Mouse (Mus musculus): Measurements from ENCODE around the gene Coro7. TPM values are rescaled to one million over a fixed set of nuclear protein-coding genes. Genes with fewer than 3 reads are reported as not detected.
A peak's percentile ranks its signal among the peaks of the same experiment; 100 is the strongest.

Gene Coro7
- total and polyA plus RNA-seq, 2 experiments: 6.1 to 22.7 TPM

DNA sequence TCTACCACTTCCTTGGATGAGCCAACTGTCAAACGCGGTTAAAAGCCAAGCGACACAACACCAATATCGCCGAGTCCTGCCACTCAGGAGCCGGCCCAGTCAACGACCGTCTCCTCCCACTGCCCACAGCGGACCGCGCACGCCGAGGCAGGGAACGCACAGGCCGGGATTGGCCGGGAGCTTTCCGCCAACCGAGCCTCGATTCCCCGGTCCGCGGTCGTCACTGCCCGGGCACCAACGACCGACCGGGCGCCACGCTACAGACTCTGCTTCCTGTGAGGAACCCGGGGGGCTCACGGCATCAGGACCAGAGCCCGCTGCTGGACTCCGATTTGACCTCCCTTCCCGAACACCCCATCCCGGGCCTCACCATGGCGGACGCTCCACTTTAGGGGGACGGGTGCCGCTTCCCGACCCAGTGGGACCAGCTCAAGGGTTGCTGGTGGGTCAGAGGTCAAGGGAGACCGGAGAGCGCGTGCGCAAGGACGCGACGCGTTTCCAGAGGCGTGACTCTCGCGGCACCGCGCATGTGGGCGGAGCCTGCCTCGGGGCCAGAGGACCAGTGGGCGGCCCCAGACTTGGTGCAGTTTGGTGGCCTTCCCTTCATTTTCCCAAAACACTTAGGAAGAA is 55.0 kb downstream of the Coro7 start, which contains the start of gene Pam16:
Gene Pam16 (minus strand): TSS at position 508 of the 630 bp plus-strand sequence.
- Histone ChIP-seq H3K27me3 (ENCODE audit: control insufficient read depth, insufficient read depth, low read length) (no peaks in the 10 kb centered on the region), H3K36me3 (ENCODE audit: control insufficient read depth, insufficient read depth, low read length) (no peaks in the 10 kb centered on the region), H3K79me2 (ENCODE audit: control insufficient read depth, insufficient read depth, low read length) (peaks cover 25% of the 10 kb centered on the region), H3K4me1 (ENCODE audit: control insufficient read depth, insufficient read depth, low read length) (peaks cover 15% of the 10 kb centered on the region), H3K4me3 (ENCODE audit: insufficient read depth, low read depth, low read length) (peak within 1 kb of the TSS; percentile 82), H3K27ac (replicated peaks; ENCODE audit: insufficient read depth, low read depth, low read length) (peak within 1 kb of the TSS; percentile 87), H3K9ac (ENCODE audit: low read depth, low read length) (peak within 1 kb of the TSS; percentile 90)
- peak; percentile 80 for DNase-seq (ENCODE audit: extremely low read depth, low read depth, low spot score)
- TF ChIP-seq POLR2A (IDR thresholded peaks at IDR 0.05; ENCODE audit: extremely low read depth, insufficient read depth, low read length) (peak; percentile 63; the same call in 1 of the 2 replicates), CTCF (IDR thresholded peaks at IDR 0.05; ENCODE audit: low read depth, low read length) (no peak)
- WGBS: under 1% methylated on average over 56 of the region's 56 CpGs

DNA sequence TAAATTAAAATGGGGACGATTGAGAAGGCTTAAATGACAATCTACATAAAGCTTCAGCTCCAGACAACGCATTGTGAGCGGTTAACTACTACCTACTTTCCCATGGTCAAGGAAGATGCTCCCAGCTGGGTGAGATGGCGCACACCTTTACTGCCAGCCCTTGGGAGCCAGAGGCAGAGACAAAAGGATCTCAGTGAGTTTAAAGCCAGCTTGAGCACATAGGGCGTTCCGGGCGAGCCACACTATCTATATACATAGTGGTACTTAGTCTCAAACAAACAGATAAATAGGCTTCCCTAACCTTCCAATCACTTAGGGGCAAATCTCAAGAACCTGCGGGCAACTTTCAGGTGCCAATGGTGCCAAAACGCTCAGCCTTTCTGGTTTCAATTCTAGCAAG is 55.5 kb downstream of the Coro7 start:
- Histone ChIP-seq H3K27ac (replicated peaks; ENCODE audit: insufficient read depth, low read depth, low read length) (peak overlapping the region; percentile 87), H3K36me3 (ENCODE audit: control insufficient read depth, insufficient read depth, low read length) (no peaks in the 10 kb centered on the region), H3K4me1 (ENCODE audit: control insufficient read depth, insufficient read depth, low read length) (peaks cover 15% of the 10 kb centered on the region), H3K9ac (ENCODE audit: low read depth, low read length) (peak overlapping the region; percentile 90), H3K27me3 (ENCODE audit: control insufficient read depth, insufficient read depth, low read length) (no peaks in the 10 kb centered on the region), H3K79me2 (ENCODE audit: control insufficient read depth, insufficient read depth, low read length) (peaks cover 25% of the 10 kb centered on the region), H3K4me3 (ENCODE audit: insufficient read depth, low read depth, low read length) (peak overlapping the region; percentile 82)
- DNase-seq (ENCODE audit: extremely low read depth, low read depth, low spot score): no peak
- TF ChIP-seq CTCF (IDR thresholded peaks at IDR 0.05; ENCODE audit: low read depth, low read length) (no peak), POLR2A (IDR thresholded peaks at IDR 0.05; ENCODE audit: extremely low read depth, insufficient read depth, low read length) (no peak)
- WGBS: 11% methylated on average over 9 of the region's 9 CpGs

- Histone ChIP-seq H3K36me3 (ENCODE audit: control insufficient read depth, insufficient read depth, low read length) (peaks cover 2% of the 10 kb centered on the region; the same call in 1 of the 2 replicates), H3K4me3 (ENCODE audit: insufficient read depth, low read depth, low read length) (no peak overlapping the region), H3K9ac (ENCODE audit: low read depth, low read length) (no peak overlapping the region), H3K79me2 (ENCODE audit: control insufficient read depth, insufficient read depth, low read length) (peaks cover 7% of the 10 kb centered on the region; the same call in 1 of the 2 replicates), H3K27ac (replicated peaks; ENCODE audit: insufficient read depth, low read depth, low read length) (no peak overlapping the region), H3K4me1 (ENCODE audit: control insufficient read depth, insufficient read depth, low read length) (peaks cover 8% of the 10 kb centered on the region), H3K27me3 (ENCODE audit: control insufficient read depth, insufficient read depth, low read length) (no peaks in the 10 kb centered on the region)
- 84% methylated on average over 4 of the region's 4 CpGs for WGBS
- no peak for DNase-seq (ENCODE audit: extremely low read depth, low read depth, low spot score)
- no peak for TF ChIP-seq POLR2A (IDR thresholded peaks at IDR 0.05; ENCODE audit: extremely low read depth, insufficient read depth, low read length)
- no peak for TF ChIP-seq CTCF (IDR thresholded peaks at IDR 0.05; ENCODE audit: low read depth, low read length)
Observed at GRCm38 (mm10) chr16:4616829-4617228, 62.7 kb downstream of the Coro7 start.

DNA sequence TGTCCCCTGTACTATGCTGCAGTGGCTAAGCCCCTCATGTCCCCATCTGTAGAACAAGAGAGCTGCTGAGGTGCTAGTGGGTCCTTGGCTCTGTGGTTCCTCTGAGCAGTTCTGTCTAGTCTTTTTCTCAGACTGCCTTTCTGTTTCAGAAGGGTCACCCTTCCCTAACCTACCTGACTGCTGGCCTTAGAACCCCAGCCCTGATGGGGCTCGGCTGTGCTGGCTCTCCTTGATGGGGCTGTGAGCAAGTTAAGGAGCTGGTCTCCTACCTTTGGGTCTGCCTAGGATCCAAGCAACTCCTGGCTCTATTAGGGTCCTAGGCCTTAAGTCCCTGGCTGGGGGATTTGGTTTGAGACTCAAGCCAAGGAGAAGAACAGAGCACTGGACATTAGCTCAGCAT is 64.3 kb downstream of the Coro7 start:
- H3K36me3 ChIP-seq (ENCODE audit: control insufficient read depth, insufficient read depth, low read length): peaks cover 2% of the 10 kb centered on the region; the same call in 1 of the 2 replicates
- H3K9ac ChIP-seq (ENCODE audit: low read depth, low read length): no peak overlapping the region
- TF ChIP-seq CTCF (IDR thresholded peaks at IDR 0.05; ENCODE audit: low read depth, low read length) (no peak), POLR2A (IDR thresholded peaks at IDR 0.05; ENCODE audit: extremely low read depth, insufficient read depth, low read length) (no peak)
- no peaks in the 10 kb centered on the region for H3K27me3 ChIP-seq (ENCODE audit: control insufficient read depth, insufficient read depth, low read length)
- peaks cover 7% of the 10 kb centered on the region for H3K4me1 ChIP-seq (ENCODE audit: control insufficient read depth, insufficient read depth, low read length)
- no peak overlapping the region for H3K4me3 ChIP-seq (ENCODE audit: insufficient read depth, low read depth, low read length)
- 0 out of 2 replicates have a peak, but pooled peaks cover 3% of the 10 kb centered on the region for H3K79me2 ChIP-seq (ENCODE audit: control insufficient read depth, insufficient read depth, low read length)
- H3K27ac ChIP-seq (replicated peaks; ENCODE audit: insufficient read depth, low read depth, low read length): no peak overlapping the region
- 70% methylated on average over 1 of the region's 1 CpGs for WGBS
- DNase-seq (ENCODE audit: extremely low read depth, low read depth, low spot score): no peak

GRCm38 (mm10) chr16:4614639-4615038 is 64.9 kb downstream of the Coro7 start:
- Histone ChIP-seq H3K27ac (replicated peaks; ENCODE audit: insufficient read depth, low read depth, low read length) (no peak overlapping the region), H3K4me3 (ENCODE audit: insufficient read depth, low read depth, low read length) (no peak overlapping the region), H3K36me3 (ENCODE audit: control insufficient read depth, insufficient read depth, low read length) (peaks cover 2% of the 10 kb centered on the region; the same call in 1 of the 2 replicates), H3K79me2 (ENCODE audit: control insufficient read depth, insufficient read depth, low read length) (no peaks in the 10 kb centered on the region), H3K9ac (ENCODE audit: low read depth, low read length) (no peak overlapping the region), H3K27me3 (ENCODE audit: control insufficient read depth, insufficient read depth, low read length) (no peaks in the 10 kb centered on the region), H3K4me1 (ENCODE audit: control insufficient read depth, insufficient read depth, low read length) (peaks cover 5% of the 10 kb centered on the region; the same call in 1 of the 2 replicates)
- WGBS: 46% methylated on average over 3 of the region's 3 CpGs
- peak; percentile 78 for DNase-seq (ENCODE audit: extremely low read depth, low read depth, low spot score)
- no peak for TF ChIP-seq POLR2A (IDR thresholded peaks at IDR 0.05; ENCODE audit: extremely low read depth, insufficient read depth, low read length)

DNA sequence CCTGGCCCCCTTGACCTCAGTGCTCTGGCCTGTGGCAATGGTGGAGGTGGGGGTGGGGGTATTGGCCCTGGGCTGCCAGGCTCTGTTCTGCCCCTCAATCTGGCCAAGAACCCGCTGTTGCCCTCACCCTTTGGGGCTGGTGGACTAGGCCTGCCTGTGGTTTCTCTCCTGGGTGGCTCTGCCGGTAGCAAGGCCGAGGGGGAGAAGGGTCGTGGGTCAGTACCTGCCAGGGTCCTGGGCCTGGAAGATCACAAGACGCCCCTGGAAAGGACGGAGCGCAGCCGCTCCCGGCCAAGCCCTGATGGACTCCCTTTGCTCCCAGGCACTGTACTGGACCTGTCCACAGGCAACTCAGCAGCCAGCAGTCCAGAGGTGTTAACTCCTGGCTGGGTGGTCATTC is 65.8 kb downstream of the Coro7 start:
- H3K36me3 ChIP-seq (ENCODE audit: control insufficient read depth, insufficient read depth, low read length): peaks cover 2% of the 10 kb centered on the region; the same call in 1 of the 2 replicates
- H3K27ac ChIP-seq (replicated peaks; ENCODE audit: insufficient read depth, low read depth, low read length): no peak overlapping the region
- no peak overlapping the region for H3K9ac ChIP-seq (ENCODE audit: low read depth, low read length)
- no peak for DNase-seq (ENCODE audit: extremely low read depth, low read depth, low spot score)
- H3K79me2 ChIP-seq (ENCODE audit: control insufficient read depth, insufficient read depth, low read length): no peaks in the 10 kb centered on the region
- 96% methylated on average over 9 of the region's 9 CpGs for WGBS
- H3K4me3 ChIP-seq (ENCODE audit: insufficient read depth, low read depth, low read length): no peak overlapping the region
- no peaks in the 10 kb centered on the region for H3K27me3 ChIP-seq (ENCODE audit: control insufficient read depth, insufficient read depth, low read length)
- peaks cover 5% of the 10 kb centered on the region; the same call in 1 of the 2 replicates for H3K4me1 ChIP-seq (ENCODE audit: control insufficient read depth, insufficient read depth, low read length)
- TF ChIP-seq POLR2A (IDR thresholded peaks at IDR 0.05; ENCODE audit: extremely low read depth, insufficient read depth, low read length) (no peak), CTCF (IDR thresholded peaks at IDR 0.05; ENCODE audit: low read depth, low read length) (no peak)
